9 mouse cellular contexts compared by ENCODE assay signal in the genomic region with DNA sequence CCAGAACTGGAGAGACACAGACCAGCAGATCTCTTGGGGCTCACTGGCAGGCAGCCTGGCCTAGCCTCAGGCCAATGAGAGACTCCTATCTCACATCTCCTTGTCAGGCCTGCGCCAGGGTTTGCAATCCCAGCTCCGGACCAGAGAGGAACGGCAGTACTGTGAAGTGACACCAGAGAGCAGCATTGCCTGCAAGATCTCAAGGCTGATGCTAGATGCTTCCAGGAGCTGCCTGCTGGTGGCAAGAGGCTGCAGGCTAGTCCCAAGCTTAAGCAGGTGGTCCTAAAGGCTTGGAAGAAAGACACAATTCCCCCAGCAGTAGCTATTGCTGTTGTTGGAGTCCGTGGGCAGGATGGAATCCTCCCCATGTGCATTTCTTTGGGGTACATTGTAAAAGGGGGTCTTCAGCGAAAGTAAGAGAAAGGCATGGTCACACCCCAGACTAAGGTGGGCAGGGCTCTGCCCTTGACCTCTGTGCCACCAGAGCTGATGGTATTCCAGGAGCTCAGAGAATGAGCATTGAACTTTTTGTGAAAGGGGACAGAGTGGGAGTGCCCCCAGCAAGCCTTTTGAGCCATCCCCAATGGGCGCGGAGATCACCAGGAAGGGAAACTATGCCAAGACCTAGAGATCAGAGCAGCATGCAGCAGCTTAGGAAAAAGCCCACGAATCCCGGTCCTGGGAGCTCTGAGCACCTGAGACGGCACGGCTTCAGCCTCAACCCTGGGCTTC. TPM values are rescaled to one million over a fixed set of nuclear protein-coding genes. Genes with fewer than 3 reads are reported as not detected.
DNase-seq lines count a peak whose midpoint lies in the region; ATAC-seq and TF ChIP-seq lines count a peak whose summit lies in the region.
"Had no signal": no experiment of that assay in that cellular context is flagged by ENCODE, and none has a peak within 500 bp of the region (broad histone marks: within the 10 kb centered on the region; RNA-seq: fewer than 3 reads in every experiment).

No protein-coding gene starts in this region.

- ATAC-seq in liver, embryonic 11.5 days (replicated peaks; ENCODE audit: low FRiP score) = no peak

- H3K4me3 ChIP-seq in liver, adult 2 months (ENCODE audit: insufficient read depth, low read depth, low read length) = no peak overlapping the region
- H3K4me3 ChIP-seq in liver, embryonic 11.5 days (ENCODE audit: low read depth, low read length) = no peak overlapping the region
- H3K4me3 ChIP-seq: embryonic facial prominence, embryonic 12.5 days had no signal

- H3K9ac ChIP-seq in liver, adult 2 months (ENCODE audit: low read depth, low read length) = no peak overlapping the region
- H3K9ac ChIP-seq in liver, embryonic 11.5 days (ENCODE audit: low read depth, low read length) = no peak overlapping the region
- H3K9ac ChIP-seq: embryonic facial prominence, embryonic 12.5 days had no signal

- H3K9me3 ChIP-seq in liver, embryonic 11.5 days (ENCODE audit: control insufficient read depth, low read length) = no peaks in the 10 kb centered on the region

- H3K79me2 ChIP-seq in liver, adult 2 months (ENCODE audit: control insufficient read depth, insufficient read depth, low read length) = no peaks in the 10 kb centered on the region

- no peak for DNase-seq in liver, adult 2 months (ENCODE audit: extremely low read depth, low read depth, low spot score)
- no peak for DNase-seq in liver, embryonic 11.5 days (ENCODE audit: low spot score)
- peak; percentile 68 for DNase-seq in cerebellum, adult 9-11 months
- DNase-seq in frontal cortex, postnatal 25 days (ENCODE audit: low spot score in 2 of 2) = peak; percentile 78 to 86
- peak; percentile 24 for DNase-seq in hindlimb bud, embryonic 11.5 days (ENCODE audit: extremely low spot score, low read depth, low spot score)
- peak; percentile 80 to 85 for DNase-seq in left cerebral cortex, postnatal 36 days (ENCODE audit: low spot score in 2 of 2)
- DNase-seq in neural tube, embryonic 10.5 days (ENCODE audit: extremely low spot score, low spot score) = peak; percentile 72
- peak; percentile 78 for DNase-seq in splenic B cell, adult 2 months (ENCODE audit: low read depth, low spot score)

- H3K4me1 ChIP-seq in liver, adult 2 months (ENCODE audit: control insufficient read depth, insufficient read depth, low read length) = no peaks in the 10 kb centered on the region; the same call in 1 of the 2 replicates
- no peaks in the 10 kb centered on the region for H3K4me1 ChIP-seq in liver, embryonic 11.5 days (replicated peaks; ENCODE audit: control insufficient read depth, insufficient read depth, low read length)
- H3K4me1 ChIP-seq: embryonic facial prominence, embryonic 12.5 days had no signal

- no peaks in the 10 kb centered on the region for H3K36me3 ChIP-seq in liver, adult 2 months (ENCODE audit: control insufficient read depth, insufficient read depth, low read length)
- H3K36me3 ChIP-seq in liver, embryonic 11.5 days (ENCODE audit: control insufficient read depth, insufficient read depth, low read length) = no peaks in the 10 kb centered on the region
- no peaks in the 10 kb centered on the region for H3K36me3 ChIP-seq in splenic B cell, adult 2 months (ENCODE audit: control insufficient read depth, insufficient read depth, low read length, poor library complexity, severe bottlenecking)
- H3K36me3 ChIP-seq: embryonic facial prominence, embryonic 12.5 days had no signal

- H3K4me2 ChIP-seq in liver, embryonic 11.5 days = no peak overlapping the region
- H3K4me2 ChIP-seq: embryonic facial prominence, embryonic 12.5 days had no signal

- 56% methylated on average over 11 of the region's 11 CpGs for WGBS in liver, adult 2 months
- WGBS in liver, embryonic 11.5 days = 54% methylated on average over 11 of the region's 11 CpGs

- TF ChIP-seq CTCF in liver, adult 2 months (IDR thresholded peaks at IDR 0.05; ENCODE audit: low read depth, low read length) = peak; percentile 77

- no peaks in the 10 kb centered on the region for H3K27me3 ChIP-seq in liver, adult 2 months (ENCODE audit: control insufficient read depth, insufficient read depth, low read length)
- H3K27me3 ChIP-seq in liver, embryonic 11.5 days (replicated peaks; ENCODE audit: control insufficient read depth, insufficient read depth, low read length) = no peaks in the 10 kb centered on the region
- H3K27me3 ChIP-seq in splenic B cell, adult 2 months (ENCODE audit: control insufficient read depth, insufficient read depth, low read length, poor library complexity, severe bottlenecking) = no peaks in the 10 kb centered on the region

- H3K27ac ChIP-seq in liver, adult 2 months (replicated peaks; ENCODE audit: insufficient read depth, low read depth, low read length) = no peak overlapping the region
- H3K27ac ChIP-seq in liver, embryonic 11.5 days (ENCODE audit: low read depth, low read length) = no peak overlapping the region
- H3K27ac ChIP-seq: embryonic facial prominence, embryonic 12.5 days had no signal

- no peak for TF ChIP-seq POLR2A in liver, adult 2 months (IDR thresholded peaks at IDR 0.05; ENCODE audit: extremely low read depth, insufficient read depth, low read length)

- intact Hi-C loops in left cerebral cortex, postnatal 36 days (cut with DNase I) = loop anchor here (1.0 to 5.0 kb wide), 4 partner anchors 113 to 333 kb away; partner anchors contain the start of gene Cplx2

RNA-seq across cellular contexts. Expression of gene Sfxn1, which starts 42.3 kb away (rescaled TPM):
- 63.2 and 77.3 TPM in 2 replicates for total RNA-seq in liver, adult 2 months (2014; rRNA removed)
- 26.2 and 38.2 TPM in 2 replicates for polyA plus RNA-seq in liver, adult 2 months (2012; rRNA removed)
- polyA plus RNA-seq in liver, embryonic 11.5 days (2014; fragmentation: Nextera tagmentation; extraction: Ambion mirVana) = 142 and 149 TPM in 2 replicates
- 10 to 100 TPM; 46.0 to 47.8 TPM for total RNA-seq in left cerebral cortex, postnatal 36 days (2021)

RNA-seq across cellular contexts. Expression of gene Drd1, which starts 58.5 kb away (rescaled TPM):
- not detected in 2 replicates for total RNA-seq in liver, adult 2 months (2014; rRNA removed)
- polyA plus RNA-seq in liver, adult 2 months (2012; rRNA removed) = not detected in 2 replicates
- polyA plus RNA-seq in liver, embryonic 11.5 days (2014; fragmentation: Nextera tagmentation; extraction: Ambion mirVana) = not detected in 2 replicates
- 10 to 100 TPM; 30.1 to 51.9 TPM for total RNA-seq in left cerebral cortex, postnatal 36 days (2021)

Comparison
In these comparisons a context has a peak if more than half of its experiments do, and no peak if none do; other contexts are left out.
1. DNase-seq: peak in cerebellum, adult 9-11 months (single experiment), frontal cortex, postnatal 25 days (2 of 2), hindlimb bud, embryonic 11.5 days (single experiment), left cerebral cortex, postnatal 36 days (2 of 2), neural tube, embryonic 10.5 days (single experiment) and splenic B cell, adult 2 months (single experiment); none in liver, adult 2 months (single experiment) and liver, embryonic 11.5 days (single experiment).
2. RNA of gene Drd1, which starts 58.5 kb away (total RNA-seq): 30.1 to 51.9 TPM in left cerebral cortex, postnatal 36 days; not detected in liver, adult 2 months; every median in the first group is over 10 times any median in the second.